Mouse (Mus musculus) midbrain, postnatal 0 days (tissue): ENCODE results near the gene Acer2. TPM values are rescaled to one million over a fixed set of nuclear protein-coding genes. Genes with fewer than 3 reads are reported as not detected.
A peak's percentile ranks its signal among the peaks of the same experiment; 100 is the strongest.

ENCODE experiments used
- ATAC-seq: fragments of 200-750 bp; cut with Nextera tagmentation; 2 replicates; pipeline ENCODE4 v1.8.0; 2017; ENCODE audit warnings: moderate number of reproducible peaks, mild to moderate bottlenecking, moderate TSS enrichment, moderate library complexity; ENCODE audit not compliant: low FRiP score
- DNase-seq: peaks from one replicate; pipeline ENCODE4 v3.0.0-alpha.2; 2015; ENCODE audit warnings: low spot score
- H3K27ac ChIP-seq: fragments of 300-500 bp; sonication (generic); 2 replicates; pipeline ENCODE4 v1.5.1; 2014; ENCODE audit warnings: low read depth, mild to moderate bottlenecking, low read length, mixed read lengths
- H3K27me3 ChIP-seq: fragments of 300-500 bp; sonication (generic); 2 replicates; pipeline ENCODE4 v1.6.1; 2014; ENCODE audit warnings: low read length, control low read depth, mixed read lengths; ENCODE audit not compliant: insufficient read depth
- H3K36me3 ChIP-seq: fragments of 300-500 bp; sonication (generic); 2 replicates; pipeline ENCODE4 v1.6.1; 2014; ENCODE audit warnings: low read length, control low read depth, mixed read lengths; ENCODE audit not compliant: insufficient read depth
- H3K4me1 ChIP-seq: fragments of 300-500 bp; sonication (generic); 2 replicates; pipeline ENCODE4 v1.6.1; 2014; ENCODE audit warnings: mild to moderate bottlenecking, control low read depth, antibody characterized with exemption, low read length, mixed read lengths; ENCODE audit not compliant: insufficient read depth
- H3K4me2 ChIP-seq: fragments of 300-500 bp; sonication (generic); 2 replicates; pipeline ENCODE4 v1.6.1; 2014; ENCODE audit warnings: low read depth, mild to moderate bottlenecking, low read length, mixed read lengths; ENCODE audit not compliant: poor library complexity, severe bottlenecking
- H3K4me3 ChIP-seq: fragments of 300-500 bp; sonication (generic); 2 replicates; pipeline ENCODE4 v1.5.1; 2014; ENCODE audit warnings: low read depth, mild to moderate bottlenecking, low read length, moderate library complexity
- H3K9ac ChIP-seq: fragments of 300-500 bp; sonication (generic); replicated peaks from 2 replicates; pipeline ENCODE4 v1.6.1; 2014; ENCODE audit warnings: mild to moderate bottlenecking, low read length, moderate library complexity, mixed read lengths; ENCODE audit not compliant: poor library complexity, severe bottlenecking
- H3K9me3 ChIP-seq: fragments of 300-500 bp; sonication (generic); 2 replicates; pipeline ENCODE4 v1.6.1; 2016; ENCODE audit warnings: low read length, control low read depth
- CTCF ChIP-seq: IDR thresholded peaks from 2 replicates; pipeline ENCODE4 v1.5.1; 2016; ENCODE audit warnings: antibody characterized with exemption, mild to moderate bottlenecking
- WGBS: fragments of 180-500 bp; shearing (Covaris S2); extraction: QIAGEN DNeasy Blood & Tissue Kit; methylation state at CpG from one replicate; pipeline ENCODE4 v1.1.7; 2014; 5-methylcytosine and 5-hydroxymethylcytosine counted together
- polyA plus RNA-seq: library from polyadenylated mRNA; unstranded; fragments of >200 nt; fragmentation: Nextera tagmentation; extraction: Ambion mirVana; gene quantifications from 2 replicates; pipeline ENCODE4 v1.2.1, GENCODE M21; 2015
- total RNA-seq: library from RNA; depleted of rRNA; stranded (reverse); fragments of >200 nt; gene quantifications from 2 replicates; pipeline ENCODE4 v1.2.3, GENCODE M21; 2014

Gene Acer2
- total and polyA plus RNA-seq, 2 experiments from 2014 or later, result 10.2 to 14.0 TPM

DNA sequence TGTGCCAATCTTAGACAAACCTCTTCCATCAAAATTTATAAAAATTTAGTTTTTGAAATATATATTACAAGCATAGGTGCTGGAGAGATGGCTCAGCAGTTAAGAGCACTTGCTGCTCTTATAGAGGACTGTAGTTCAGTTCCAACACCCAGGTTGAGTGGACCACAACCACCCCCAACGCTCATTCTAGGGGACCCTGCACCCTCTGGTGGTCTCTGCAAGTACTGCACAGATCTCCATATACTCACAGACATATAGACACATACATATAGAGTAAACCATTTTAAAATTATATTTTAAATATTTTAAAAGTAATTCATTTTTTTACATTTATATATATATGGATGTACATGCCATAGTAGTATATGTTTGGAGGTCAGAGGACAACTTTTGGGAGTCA, 41.9 kb downstream of the Acer2 start:
- DNase-seq, result no peak
- no peak overlapping the region for H3K4me3 ChIP-seq
- TF ChIP-seq CTCF, result peak; percentile 32; the same call in 1 of the 2 replicates
- WGBS, result 41% methylated on average over 1 of the region's 1 CpGs
- no peaks in the 10 kb centered on the region for H3K4me1 ChIP-seq
- no peak overlapping the region for H3K4me2 ChIP-seq
- no peaks in the 10 kb centered on the region for H3K27me3 ChIP-seq
- H3K27ac ChIP-seq, result no peak overlapping the region
- ATAC-seq, result no peak
- no peaks in the 10 kb centered on the region for H3K9me3 ChIP-seq
- H3K9ac ChIP-seq, result no peak overlapping the region
- H3K36me3 ChIP-seq, result 0 out of 2 replicates have a peak, but pooled peaks cover 3% of the 10 kb centered on the region

DNA sequence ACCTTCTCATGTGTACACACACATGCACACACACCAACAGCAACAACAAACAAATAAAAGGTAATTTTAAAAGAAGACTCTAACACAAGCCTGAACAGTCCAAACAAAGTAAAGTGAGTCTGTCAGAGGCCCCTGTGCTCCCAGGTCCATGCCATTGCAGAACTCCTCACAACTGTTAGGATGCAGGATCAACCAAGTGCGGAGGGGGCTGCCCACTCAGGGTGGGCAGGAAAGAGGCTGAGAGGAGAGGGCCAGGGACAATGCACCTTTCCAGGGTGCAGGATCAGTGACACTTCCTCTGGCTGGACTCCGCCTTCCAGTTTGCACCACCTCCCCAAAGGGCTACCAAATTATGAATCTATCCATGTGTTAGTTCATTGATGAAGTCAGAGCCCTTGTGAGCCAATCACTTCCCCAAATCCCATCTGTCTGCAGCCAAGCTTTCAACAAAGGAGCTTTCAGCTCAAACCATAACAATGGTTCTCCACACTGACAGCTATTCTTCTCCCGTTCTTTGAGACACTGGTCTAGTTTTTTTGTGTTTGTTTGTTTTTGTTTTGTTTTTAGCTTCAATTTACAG, 49.4 kb downstream of the Acer2 start:
- no peak for DNase-seq
- Histone ChIP-seq H3K36me3 (no peaks in the 10 kb centered on the region), H3K4me1 (no peaks in the 10 kb centered on the region), H3K4me3 (no peak overlapping the region), H3K27ac (no peak overlapping the region), H3K9ac (no peak overlapping the region), H3K9me3 (no peaks in the 10 kb centered on the region), H3K4me2 (no peak overlapping the region), H3K27me3 (no peaks in the 10 kb centered on the region)
- TF ChIP-seq CTCF, result no peak
- ATAC-seq, result no peak
- WGBS, result 57% methylated on average over 3 of the region's 3 CpGs

DNA sequence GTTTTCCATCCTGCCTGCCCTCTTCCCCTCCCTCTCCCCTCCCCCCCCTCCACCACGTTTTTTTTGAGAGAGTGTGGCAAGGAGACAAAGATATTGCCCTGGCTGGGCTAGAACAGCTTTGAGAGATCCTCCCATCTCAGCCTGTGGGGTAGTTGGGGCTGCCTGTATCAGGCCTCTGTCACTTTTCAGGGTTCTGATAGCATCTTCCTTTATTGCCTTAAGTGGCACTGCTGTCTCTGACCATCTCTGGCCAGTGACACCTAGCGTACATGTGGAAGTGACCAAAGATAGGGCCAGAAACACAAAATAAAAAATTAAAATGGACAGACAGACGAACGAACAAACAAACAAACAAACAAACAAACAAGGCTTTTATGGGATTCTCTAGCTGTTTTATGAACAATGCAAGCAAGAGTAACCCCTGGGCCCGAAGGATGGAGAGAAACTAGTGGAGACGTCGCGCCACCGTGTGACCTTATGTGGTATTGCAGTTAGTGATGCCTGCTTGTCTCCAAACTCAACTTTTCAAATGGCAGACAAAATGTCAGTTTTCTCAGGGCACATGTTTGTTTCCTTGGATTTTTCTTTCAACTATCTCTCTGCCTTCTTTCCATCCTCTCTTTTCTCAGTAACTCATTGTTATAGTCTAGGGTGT, 50.7 kb downstream of the Acer2 start:
- Histone ChIP-seq H3K4me3 (no peak overlapping the region), H3K4me1 (no peaks in the 10 kb centered on the region), H3K36me3 (no peaks in the 10 kb centered on the region), H3K27ac (no peak overlapping the region), H3K4me2 (no peak overlapping the region), H3K27me3 (no peaks in the 10 kb centered on the region), H3K9me3 (no peaks in the 10 kb centered on the region), H3K9ac (no peak overlapping the region)
- WGBS, result 12% methylated on average over 9 of the region's 9 CpGs
- ATAC-seq (0 out of 2 replicates have a peak, but pooled peaks have one; percentile 48), DNase-seq (peak; percentile 87)
- TF ChIP-seq CTCF, result peak; percentile 97

DNA sequence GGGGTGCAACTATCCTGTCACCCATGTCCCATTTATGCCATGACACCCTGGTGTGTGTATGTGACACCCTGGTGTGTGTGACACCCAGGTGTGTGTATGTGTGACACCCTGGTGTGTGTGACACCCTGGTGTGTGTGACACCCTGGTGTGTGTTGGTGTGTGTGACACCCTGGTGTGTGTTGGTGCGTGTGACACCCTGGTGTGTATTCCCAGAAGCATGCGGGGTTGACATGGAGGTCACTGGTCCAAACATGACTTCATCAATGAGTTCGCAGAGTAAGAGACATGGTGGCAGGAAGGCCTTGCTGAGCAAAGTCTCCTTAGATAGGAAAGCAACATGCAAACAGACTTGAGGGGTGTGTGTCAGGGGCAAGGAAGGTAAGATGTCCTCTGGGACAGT, 52.8 kb downstream of the Acer2 start:
- no peak for ATAC-seq
- no peak for TF ChIP-seq CTCF
- WGBS, result 92% methylated on average over 3 of the region's 3 CpGs

DNA sequence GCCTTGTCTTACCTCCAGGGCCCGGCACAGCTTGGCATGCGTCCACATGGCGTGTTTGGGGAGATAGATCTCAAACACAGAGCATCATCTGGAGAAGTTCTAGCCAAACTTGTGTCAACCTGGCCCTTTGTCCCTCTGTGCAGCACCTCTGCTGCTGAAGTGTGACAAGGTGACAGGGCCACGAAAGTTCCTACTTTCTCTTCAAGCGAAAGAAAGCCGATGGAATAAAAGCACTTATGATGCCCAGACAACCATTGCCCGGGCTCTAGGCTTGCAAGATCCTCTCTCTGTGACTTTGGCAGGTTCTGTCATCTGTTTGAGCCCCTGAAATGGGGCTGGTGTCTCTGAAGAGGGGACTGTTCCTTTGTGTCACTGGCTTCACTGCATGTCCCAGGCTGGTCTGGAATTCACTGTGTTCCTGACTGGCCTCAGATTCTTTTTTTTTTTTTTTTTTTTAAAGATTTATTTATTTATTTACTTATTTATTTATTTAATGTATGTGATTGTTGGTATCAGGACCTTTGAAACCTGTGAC, 56.0 kb downstream of the Acer2 start:
- no peak for ATAC-seq
- no peak overlapping the region for H3K9ac ChIP-seq
- no peaks in the 10 kb centered on the region for H3K9me3 ChIP-seq
- 92% methylated on average over 7 of the region's 7 CpGs for WGBS
- peak overlapping the region; percentile 48 for H3K4me2 ChIP-seq
- no peaks in the 10 kb centered on the region for H3K27me3 ChIP-seq
- DNase-seq, result no peak
- H3K36me3 ChIP-seq, result no peaks in the 10 kb centered on the region
- TF ChIP-seq CTCF, result no peak
- no peak overlapping the region for H3K27ac ChIP-seq
- H3K4me1 ChIP-seq, result no peaks in the 10 kb centered on the region
- peak overlapping the region; percentile 44 for H3K4me3 ChIP-seq

More for the DNA sequence above, 52.8 kb downstream of the Acer2 start:
- no peaks in the 10 kb centered on the region for H3K9me3 ChIP-seq
- H3K27ac ChIP-seq, result no peak overlapping the region
- no peaks in the 10 kb centered on the region for H3K27me3 ChIP-seq
- DNase-seq, result no peak
- no peaks in the 10 kb centered on the region for H3K4me1 ChIP-seq
- no peaks in the 10 kb centered on the region for H3K36me3 ChIP-seq
- no peak overlapping the region for H3K9ac ChIP-seq
- H3K4me3 ChIP-seq, result no peak overlapping the region
- no peak overlapping the region for H3K4me2 ChIP-seq
